Mouse (Mus musculus): ENCODE data around the gene Letm1.

DNA sequence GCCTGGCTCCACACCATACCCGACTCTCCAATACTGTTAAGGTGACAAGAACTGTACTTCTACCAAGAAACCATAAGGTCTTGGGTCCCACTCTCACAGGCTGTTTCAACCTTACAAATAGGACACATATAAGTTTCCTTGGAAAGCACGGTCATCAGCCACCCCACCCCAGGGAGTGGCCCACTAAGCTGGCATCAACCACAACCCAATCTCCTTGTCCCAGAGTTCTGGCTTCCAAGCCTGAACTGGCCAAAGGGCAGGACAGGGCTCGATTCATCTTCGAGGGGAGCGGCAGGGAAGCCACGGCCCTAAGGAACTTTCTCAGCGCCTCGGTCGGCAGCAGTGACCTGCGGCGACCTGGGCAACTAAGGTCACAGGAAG, 663 bp downstream of the Letm1 start:
- TF ChIP-seq CTCF (IDR thresholded peaks at IDR 0.05; ENCODE audit: control insufficient read depth, insufficient read depth, insufficient read length) (no peak), USF1 (IDR thresholded peaks at IDR 0.05; ENCODE audit: low read depth) (no peak)

All from C2C12 (cell line).